Mouse (Mus musculus): ENCODE data around the gene Gfer. TPM values are rescaled to one million over a fixed set of nuclear protein-coding genes. Genes with fewer than 3 reads are reported as not detected.
"Not testable (repeated sequence)": the region's sequence is repeated elsewhere in the genome, so short reads cannot be mapped to it uniquely, and the experiment has no call there.

The Gfer gene
- total RNA-seq, 2 experiments from 2014 or later = 20.6 to 23.9 TPM

GRCm38 (mm10) chr17:24689251-24690081, 6.5 kb downstream of the Gfer start, which contains the start of gene Syngr3:
Gene Syngr3, minus strand, starts transcription at chr17:24689955.
- peak; percentile 50 to 61 for DNase-seq (ENCODE audit: low spot score in 2 of 2)

DNA sequence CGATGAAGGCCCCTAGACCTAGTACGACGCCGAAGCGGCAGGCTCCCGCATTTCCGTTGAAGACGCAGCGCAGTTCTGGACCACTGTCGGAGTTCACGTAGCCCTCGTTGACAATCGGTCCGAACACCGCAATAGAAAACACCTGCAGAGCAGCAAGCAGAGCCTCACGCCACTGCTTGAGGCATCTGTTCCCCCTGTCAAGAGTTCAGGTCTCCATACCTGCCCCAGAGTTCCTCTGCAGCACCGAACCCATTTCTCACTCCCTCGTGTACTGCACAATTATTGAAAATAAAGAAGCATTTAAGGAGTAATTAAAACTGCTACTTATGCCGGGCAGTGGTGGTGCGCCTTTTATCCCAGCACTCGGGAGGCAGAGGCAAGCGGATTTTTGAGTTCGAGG, 8.4 kb downstream of the Gfer start:
- DNase-seq (ENCODE audit: low spot score in 2 of 2) = no peak

GRCm38 (mm10) chr17:24687146-24687595, 8.8 kb downstream of the Gfer start:
- DNase-seq (ENCODE audit: low spot score in 2 of 2) = peak in 1 of 2 experiments; percentile 28

GRCm38 (mm10) chr17:24686514-24686913, 9.4 kb downstream of the Gfer start:
- DNase-seq (ENCODE audit: low spot score in 2 of 2) = no peak

DNA sequence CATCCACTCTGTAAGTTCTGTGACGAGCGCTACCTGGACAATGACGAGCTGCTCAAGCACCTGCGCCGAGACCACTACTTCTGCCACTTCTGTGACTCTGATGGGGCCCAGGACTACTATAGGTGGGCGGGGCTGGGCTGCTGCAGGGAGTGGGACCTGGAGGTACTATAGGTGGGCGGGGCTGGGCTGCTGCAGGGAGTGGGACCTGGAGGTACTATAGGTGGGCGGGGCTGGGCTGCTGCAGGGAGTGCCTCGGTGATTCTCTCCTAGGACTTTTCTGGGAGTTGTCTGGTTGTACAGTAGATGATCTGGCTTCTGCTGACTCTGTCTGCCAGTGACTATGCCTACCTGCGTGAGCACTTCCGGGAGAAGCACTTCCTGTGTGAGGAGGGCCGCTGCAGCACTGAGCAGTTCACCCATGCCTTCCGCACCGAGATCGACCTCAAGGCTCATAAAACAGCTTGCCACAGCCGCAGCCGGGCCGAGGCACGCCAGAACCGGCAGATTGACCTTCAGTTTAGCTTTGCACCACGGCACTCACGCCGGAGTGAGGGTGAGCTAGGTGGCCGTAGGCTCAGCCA, 18.4 kb downstream of the Gfer start:
- DNase-seq (ENCODE audit: low spot score in 2 of 2) = no peak

- no peak for DNase-seq (ENCODE audit: low spot score in 2 of 2)
Observed at GRCm38 (mm10) chr17:24676877-24677276, 19.1 kb downstream of the Gfer start.

GRCm38 (mm10) chr17:24676187-24676586, 19.8 kb downstream of the Gfer start:
- DNase-seq (ENCODE audit: low spot score in 2 of 2) = peak; percentile 55 to 65

GRCm38 (mm10) chr17:24674277-24674676, 21.7 kb downstream of the Gfer start:
- DNase-seq (ENCODE audit: low spot score in 2 of 2) = peak; percentile 58 to 80

GRCm38 (mm10) chr17:24672141-24672540, 23.8 kb downstream of the Gfer start:
- DNase-seq (ENCODE audit: low spot score in 2 of 2) = no peak

GRCm38 (mm10) chr17:24671346-24671745, 24.6 kb downstream of the Gfer start:
- DNase-seq (ENCODE audit: low spot score in 2 of 2) = no peak

DNA sequence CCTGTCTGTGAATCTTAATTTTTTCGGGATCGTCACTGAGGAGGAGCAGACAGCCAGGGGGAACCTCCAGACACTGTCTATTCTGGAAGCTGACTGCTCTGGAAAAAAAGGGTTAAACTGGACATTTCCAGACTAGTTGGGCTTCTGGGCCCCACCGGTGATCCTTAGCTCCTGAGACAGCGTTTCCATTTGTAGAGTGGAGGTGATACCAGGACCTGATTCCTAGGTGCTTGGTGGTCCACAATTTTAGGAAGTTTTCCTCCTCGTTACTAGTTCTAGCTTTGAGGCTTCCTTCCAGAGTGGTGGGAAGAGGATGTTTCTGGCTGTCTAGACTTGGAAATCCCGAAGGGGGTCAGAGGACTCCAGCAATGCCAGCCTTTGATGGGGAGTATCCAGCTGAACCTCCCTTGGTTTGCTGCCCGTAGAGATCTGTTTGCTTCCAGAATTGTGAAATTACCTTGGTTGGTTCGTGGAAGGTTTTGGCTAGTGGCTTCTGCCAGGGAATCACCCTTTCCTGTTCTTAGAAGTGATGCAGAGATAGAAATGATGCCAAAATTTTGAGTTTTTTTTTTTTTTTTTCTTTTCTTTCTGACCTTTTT, 25.6 kb downstream of the Gfer start:
- DNase-seq (ENCODE audit: low spot score in 2 of 2) = no peak

DNA sequence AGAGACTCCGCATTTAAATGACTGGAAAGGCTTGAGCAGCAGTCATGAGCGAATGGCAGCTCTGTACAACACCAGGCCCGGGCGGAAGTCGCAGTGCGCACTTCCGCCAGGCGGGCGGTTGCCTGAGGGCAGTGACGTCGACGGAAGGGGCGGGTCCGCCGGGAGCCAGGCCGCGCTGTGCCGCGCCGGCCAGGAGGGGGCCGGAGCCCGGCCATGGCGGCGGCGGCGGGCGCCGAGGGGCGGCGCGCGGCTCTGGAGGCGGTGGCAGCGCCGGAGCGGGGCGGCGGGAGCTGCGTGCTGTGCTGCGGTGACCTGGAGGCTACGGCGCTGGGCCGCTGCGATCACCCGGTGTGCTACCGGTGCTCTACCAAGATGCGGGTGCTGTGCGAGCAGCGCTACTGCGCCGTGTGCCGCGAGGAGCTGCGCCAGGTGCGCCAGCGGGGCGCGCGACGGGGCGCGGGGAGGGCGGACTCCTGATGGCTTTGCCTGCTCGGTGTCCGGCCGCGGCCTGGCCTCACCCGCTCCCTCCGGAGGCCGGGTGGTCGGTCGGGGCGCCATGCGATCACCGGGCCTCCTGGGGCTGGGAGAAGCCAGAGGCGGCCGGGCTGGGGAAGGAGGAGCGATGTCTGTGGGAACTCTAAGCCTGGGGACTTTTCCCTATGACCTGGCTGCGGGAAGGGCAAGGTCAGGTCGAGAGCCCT, 26.3 kb downstream of the Gfer start, which contains the start of gene Zfp598:
Gene Zfp598, plus strand, starts transcription at position 143 of the 701 bp plus-strand sequence.
- peak; percentile 93 to 97 for DNase-seq (ENCODE audit: low spot score in 2 of 2)

DNA sequence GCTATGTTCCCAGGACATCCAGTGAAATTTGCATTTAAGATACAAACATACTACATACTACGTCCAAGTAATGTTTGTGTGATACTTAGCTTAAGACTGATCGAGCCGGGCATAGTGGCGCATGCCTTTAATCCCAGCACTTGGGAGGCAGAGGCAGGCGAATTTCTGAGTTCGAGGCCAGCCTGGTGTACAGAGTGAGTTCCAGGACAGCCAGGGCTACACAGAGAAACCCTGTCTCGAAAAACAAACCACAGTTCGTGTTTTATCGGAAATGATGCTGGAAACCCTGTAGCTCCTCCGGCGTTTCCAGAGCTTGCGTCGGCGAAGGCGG, 26.8 kb downstream of the Gfer start:
- DNase-seq (ENCODE audit: low spot score in 2 of 2) = not testable (repeated sequence)

- DNase-seq (ENCODE audit: low spot score in 2 of 2) = peak; percentile 41 to 57
Observed at GRCm38 (mm10) chr17:24667416-24667815, 28.5 kb downstream of the Gfer start.

DNA sequence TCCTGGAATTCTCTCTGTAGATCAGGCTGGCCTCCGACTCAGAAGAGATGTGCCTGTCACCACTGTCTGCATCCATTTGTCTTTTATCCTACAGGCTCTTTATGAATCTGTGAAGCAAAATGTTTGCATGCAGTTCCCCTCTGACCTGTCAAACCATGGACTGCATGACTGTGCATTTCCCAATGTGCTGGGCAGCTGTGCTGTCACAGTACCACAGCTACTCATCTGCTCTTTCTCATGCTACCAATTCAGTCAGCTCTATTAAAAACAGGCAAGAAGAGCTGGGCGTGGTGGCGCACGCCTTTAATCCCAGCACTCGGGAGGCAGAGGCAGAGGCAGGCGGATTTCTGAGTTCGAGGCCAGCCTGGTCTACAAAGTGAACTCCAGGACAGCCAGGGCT, 28.9 kb downstream of the Gfer start:
- DNase-seq (ENCODE audit: low spot score in 2 of 2) = not testable (repeated sequence)

- DNase-seq (ENCODE audit: low spot score in 2 of 2) = no peak
Observed at GRCm38 (mm10) chr17:24658017-24658758, 37.8 kb downstream of the Gfer start, which contains the start of gene Npw. Gene Npw, minus strand, starts transcription at chr17:24658457.

GRCm38 (mm10) chr17:24654969-24655368, 41.0 kb downstream of the Gfer start:
- DNase-seq (ENCODE audit: low spot score in 2 of 2) = no peak

GRCm38 (mm10) chr17:24653967-24654710, 41.8 kb downstream of the Gfer start:
- peak; percentile 66 to 67 for DNase-seq (ENCODE audit: low spot score in 2 of 2)

DNA sequence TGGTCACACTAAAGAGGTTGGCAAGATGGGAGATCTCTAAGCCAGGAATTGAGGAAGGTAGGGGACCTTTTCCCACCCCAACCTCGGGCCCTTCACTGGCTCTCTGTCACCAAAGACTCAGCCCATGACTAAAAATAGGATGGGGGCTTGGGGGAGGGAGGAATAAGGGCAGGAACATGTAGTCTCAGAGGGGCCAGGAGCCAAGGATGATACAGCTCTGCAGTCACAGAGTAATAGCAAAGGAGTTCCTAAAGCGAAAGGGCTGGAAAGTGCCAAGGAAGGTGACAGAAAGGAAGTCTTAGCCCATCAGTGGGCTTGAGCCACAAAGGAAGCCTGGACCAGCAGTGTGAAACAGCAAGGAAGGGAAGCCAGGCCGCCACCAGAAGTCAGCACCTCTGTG, 44.1 kb downstream of the Gfer start:
- no peak for DNase-seq (ENCODE audit: low spot score in 2 of 2)

GRCm38 (mm10) chr17:24650766-24651165, 45.2 kb downstream of the Gfer start:
- DNase-seq (ENCODE audit: low spot score in 2 of 2) = no peak
